Mouse (Mus musculus) frontal cortex, adult 2 months (tissue): Measurements from ENCODE around the gene Olfr1441. TPM values are rescaled to one million over a fixed set of nuclear protein-coding genes. Genes with fewer than 3 reads are reported as not detected.
A peak's percentile ranks its signal among the peaks of the same experiment; 100 is the strongest.

Source experiments
- DNase-seq, 2 experiments: peaks; one replicate each; pipeline ENCODE4 v3.0.0; 2022; ENCODE audit warnings: low spot score in 1 of 2; ENCODE audit errors: extremely low spot score in 1 of 2
- polyA plus RNA-seq: library from polyadenylated mRNA; depleted of rRNA; stranded (reverse); fragments of >200 nt; gene quantifications from 2 replicates; pipeline ENCODE4 v1.2.3, GENCODE M21; 2012; rRNA removed

Olfr1441 gene
- polyA plus RNA-seq, 1 experiment: not detected

GRCm38 (mm10) chr19:12462851-12463721, 45.9 kb downstream of the Olfr1441 start:
- DNase-seq: no peak

DNA sequence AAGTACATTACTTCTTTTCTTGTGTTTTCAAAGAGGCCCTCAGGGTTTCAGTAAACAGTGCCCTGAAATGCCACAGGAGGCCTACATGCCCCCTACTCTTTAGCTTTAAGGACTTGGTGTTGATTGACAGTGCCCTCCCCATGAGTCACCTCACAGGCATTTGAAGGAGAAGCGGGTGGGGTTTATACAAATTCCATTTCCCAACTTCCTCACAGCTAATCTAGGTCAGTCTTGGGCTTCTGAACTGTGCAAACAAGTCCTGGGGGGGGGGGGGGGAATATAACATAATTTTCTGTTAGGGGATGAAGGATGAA, 46.4 kb downstream of the Olfr1441 start:
- DNase-seq: no peak

GRCm38 (mm10) chr19:12464127-12464526, 46.9 kb downstream of the Olfr1441 start:
- no peak for DNase-seq

DNA sequence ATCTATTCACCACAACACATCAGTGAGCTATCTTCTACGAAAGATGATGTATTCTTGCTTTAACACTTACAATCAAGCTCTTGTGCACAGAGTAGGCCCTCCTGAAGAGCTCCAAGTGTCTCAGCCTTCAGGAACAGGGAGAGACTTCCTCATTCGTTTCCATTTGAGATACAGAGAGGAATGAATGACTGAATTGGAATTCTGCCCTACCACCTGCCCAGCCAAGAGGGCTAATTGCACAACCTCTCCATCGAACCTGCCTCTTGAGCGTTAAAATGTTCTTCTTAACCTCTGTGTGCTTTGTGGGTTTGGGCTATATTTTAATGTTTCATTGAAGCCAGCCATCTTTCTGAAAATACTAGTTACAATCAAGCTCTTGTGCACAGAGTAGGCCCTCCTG, 47.4 kb downstream of the Olfr1441 start:
- DNase-seq: no peak

DNA sequence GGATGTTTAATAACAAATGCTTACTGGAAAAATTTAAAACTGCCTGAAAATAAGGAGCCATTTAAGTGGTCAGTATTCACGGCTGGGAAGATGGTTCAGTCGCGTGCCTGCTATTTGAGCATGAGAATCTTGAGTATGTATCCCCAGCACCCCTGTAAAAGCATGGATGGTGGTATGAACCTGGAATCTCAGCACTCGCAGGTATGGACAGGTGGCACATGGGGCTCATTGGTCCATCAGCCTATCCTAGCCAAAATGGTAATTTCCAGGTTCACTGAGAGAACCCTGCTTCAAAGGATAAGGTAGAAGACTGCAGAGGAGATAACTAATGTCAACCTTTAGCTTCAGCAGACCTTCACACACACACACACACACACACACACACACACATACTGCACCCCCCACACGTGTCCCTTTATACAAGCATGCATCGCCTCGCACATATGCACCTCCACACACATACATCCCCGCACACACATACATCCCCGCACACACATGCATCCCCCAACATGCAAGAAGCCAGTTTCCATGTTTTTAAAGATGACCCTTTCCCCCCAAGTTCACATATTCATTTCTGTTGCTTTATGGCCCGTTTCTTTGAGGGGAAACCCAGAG, 48.4 kb downstream of the Olfr1441 start:
- DNase-seq: no peak

DNA sequence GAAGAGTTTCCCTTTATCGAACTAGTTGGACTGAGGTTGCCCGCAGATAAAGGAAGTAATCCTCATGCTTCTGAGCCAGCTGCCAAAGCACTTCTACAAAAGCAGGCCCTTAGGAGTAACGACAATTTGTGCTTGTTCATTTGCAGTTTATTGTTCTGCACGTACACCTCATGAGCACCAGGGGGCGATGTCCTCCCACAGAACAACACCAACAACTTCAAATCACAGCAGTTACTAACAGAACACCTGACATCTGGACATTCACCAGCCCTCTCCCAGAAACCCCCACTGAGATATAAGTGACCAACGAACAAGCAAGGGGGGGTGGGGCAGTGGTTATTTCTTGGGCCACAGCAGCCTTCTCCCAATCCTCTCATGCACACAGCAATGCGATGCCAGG, 49.0 kb downstream of the Olfr1441 start:
- peak in 1 of 2 experiments; percentile 73 for DNase-seq

DNA sequence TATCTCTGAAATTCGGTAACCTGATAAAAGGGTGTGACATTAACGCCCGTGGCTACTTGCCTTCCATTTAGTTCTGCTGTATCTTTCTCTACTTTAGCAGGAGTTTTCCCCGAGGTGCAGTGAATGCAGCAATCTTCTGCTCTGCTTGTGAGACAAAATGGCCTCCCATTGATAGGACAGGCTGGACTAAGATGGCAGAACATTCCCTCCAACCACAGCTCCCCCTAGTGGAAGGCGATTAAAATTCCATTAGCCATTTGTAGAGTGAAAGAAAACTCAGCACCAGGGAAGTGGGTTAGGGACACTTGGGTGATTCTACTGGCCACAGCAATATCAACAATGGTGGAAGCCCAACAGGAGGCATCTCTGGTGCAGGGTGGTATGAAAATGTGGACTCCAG, 50.2 kb downstream of the Olfr1441 start:
- no peak for DNase-seq

- no peak for DNase-seq
Observed at GRCm38 (mm10) chr19:12471866-12472265, 54.6 kb downstream of the Olfr1441 start.

- no peak for DNase-seq
Observed at GRCm38 (mm10) chr19:12472381-12472976, 55.2 kb downstream of the Olfr1441 start.

Other genes with a start within 250 kb of the Olfr1441 start
- gene Olfr1555-ps1, start 247.3 kb upstream of the Olfr1441 start, polyA plus RNA-seq: 0.06 TPM in 1 of 2 replicates, not detected in the other
- gene Olfr1431, start 216.8 kb upstream of the Olfr1441 start, polyA plus RNA-seq: not detected in 2 replicates
- not detected in 2 replicates for gene Olfr1432, start 184.8 kb upstream of the Olfr1441 start, polyA plus RNA-seq
- not detected in 2 replicates for gene Olfr262, start 175.8 kb upstream of the Olfr1441 start, polyA plus RNA-seq
- gene Olfr235, start 156.4 kb upstream of the Olfr1441 start, polyA plus RNA-seq: not detected in 2 replicates
- gene Olfr1434, start 137.6 kb upstream of the Olfr1441 start, polyA plus RNA-seq: not detected in 2 replicates
- not detected in 2 replicates for gene Olfr1436, start 118.3 kb upstream of the Olfr1441 start, polyA plus RNA-seq
- not detected in 2 replicates for gene Olfr1437, start 92.3 kb upstream of the Olfr1441 start, polyA plus RNA-seq
- not detected in 2 replicates for gene Olfr1438-ps1, start 81.5 kb upstream of the Olfr1441 start, polyA plus RNA-seq
- gene Olfr1440, start 30.2 kb upstream of the Olfr1441 start, polyA plus RNA-seq: not detected in 2 replicates
- gene Pfpl, start 10.5 kb downstream of the Olfr1441 start, polyA plus RNA-seq: not detected in 2 replicates
- gene Mpeg1, start 43.3 kb downstream of the Olfr1441 start, polyA plus RNA-seq: 8.7 and 12.4 TPM in 2 replicates
- 19.2 and 21.1 TPM in 2 replicates for gene Dtx4, start 84.0 kb downstream of the Olfr1441 start, polyA plus RNA-seq
- 1.1 and 1.3 TPM in 2 replicates for gene Fam111a, start 128.3 kb downstream of the Olfr1441 start, polyA plus RNA-seq
- gene Gm4952, start 182.5 kb downstream of the Olfr1441 start, polyA plus RNA-seq: 0.14 and 0.17 TPM in 2 replicates
- not detected in 2 replicates for gene Glyat, start 215.9 kb downstream of the Olfr1441 start, polyA plus RNA-seq